Mouse (Mus musculus) hindbrain, embryonic 11.5 days (tissue): Measurements from ENCODE around the gene Trappc6b. TPM values are rescaled to one million over a fixed set of nuclear protein-coding genes. Genes with fewer than 3 reads are reported as not detected.

Experiments
- ATAC-seq: fragments of 200-750 bp; cut with Nextera tagmentation; 2 replicates; pipeline ENCODE4 v1.8.0; 2017; ENCODE audit warnings: mild to moderate bottlenecking, moderate TSS enrichment, moderate library complexity; ENCODE audit not compliant: low FRiP score
- DNase-seq: peaks from one replicate; pipeline ENCODE4 v3.0.0-alpha.2; 2015; ENCODE audit warnings: low spot score
- H3K27ac ChIP-seq: fragments of 300-500 bp; sonication (generic); 2 replicates; pipeline ENCODE4 v1.5.1; 2014; ENCODE audit warnings: mild to moderate bottlenecking, low read depth, low read length
- H3K27me3 ChIP-seq: fragments of 300-500 bp; sonication (generic); 2 replicates; pipeline ENCODE4 v1.6.1; 2014; ENCODE audit warnings: mild to moderate bottlenecking, low read length, moderate library complexity, mixed read lengths; ENCODE audit not compliant: control insufficient read depth, insufficient read depth
- H3K36me3 ChIP-seq: fragments of 300-500 bp; sonication (generic); 2 replicates; pipeline ENCODE4 v1.6.1; 2014; ENCODE audit warnings: mild to moderate bottlenecking, low read length, moderate library complexity, mixed read lengths; ENCODE audit not compliant: control insufficient read depth, insufficient read depth
- H3K4me1 ChIP-seq: fragments of 300-500 bp; sonication (generic); replicated peaks from 2 replicates; pipeline ENCODE4 v1.6.1; 2014; ENCODE audit warnings: low read length, mixed read lengths; ENCODE audit not compliant: control insufficient read depth, insufficient read depth
- H3K4me2 ChIP-seq: fragments of 300-500 bp; sonication (generic); replicated peaks from 2 replicates; pipeline ENCODE4 v1.6.1; 2014; ENCODE audit warnings: mild to moderate bottlenecking, low read depth, low read length
- H3K4me3 ChIP-seq: fragments of 300-500 bp; sonication (generic); 2 replicates; pipeline ENCODE4 v1.5.1; 2014; ENCODE audit warnings: low read depth, low read length
- H3K9ac ChIP-seq: fragments of 300-500 bp; sonication (generic); 2 replicates; pipeline ENCODE4 v1.6.1; 2014; ENCODE audit warnings: low read depth, low read length
- H3K9me3 ChIP-seq: fragments of 300-500 bp; sonication (generic); 2 replicates; pipeline ENCODE4 v1.6.1; 2016; ENCODE audit warnings: low read length; ENCODE audit not compliant: control insufficient read depth
- WGBS: fragments of 180-500 bp; shearing (Covaris S2); extraction: QIAGEN DNeasy Blood & Tissue Kit; methylation state at CpG from one replicate; pipeline ENCODE4 v1.1.7; 2014; 5-methylcytosine and 5-hydroxymethylcytosine counted together
- polyA plus RNA-seq: library from polyadenylated mRNA; unstranded; fragments of >200 nt; fragmentation: Nextera tagmentation; extraction: Ambion mirVana; gene quantifications from 2 replicates; pipeline ENCODE4 v1.2.1, GENCODE M21; 2014

Gene Trappc6b
- polyA plus RNA-seq, 1 experiment from 2014 or later: 83.6 TPM

- H3K27ac ChIP-seq: peak within 1 kb of the TSS; percentile 85
- H3K9ac ChIP-seq: peak within 1 kb of the TSS; percentile 80
- WGBS: 1% methylated on average over 46 of the region's 48 CpGs
- H3K4me2 ChIP-seq: peak within 1 kb of the TSS; percentile 58
- H3K27me3 ChIP-seq: no peaks in the 10 kb centered on the region
- H3K9me3 ChIP-seq: no peaks in the 10 kb centered on the region
- DNase-seq (peak; percentile 98), ATAC-seq (peak; percentile 98)
- H3K36me3 ChIP-seq: no peaks in the 10 kb centered on the region
- peak within 1 kb of the TSS; percentile 81 for H3K4me3 ChIP-seq
- no peaks in the 10 kb centered on the region for H3K4me1 ChIP-seq
Observed at GRCm38 (mm10) chr12:59011844-59012709, 49.2 kb downstream of the Trappc6b start, which contains the start of gene Sec23a. Gene Sec23a (minus strand): TSS chr12:59012017.

GRCm38 (mm10) chr12:59011275-59011843 lies 49.9 kb downstream of the Trappc6b start:
- H3K4me2 ChIP-seq: peak overlapping the region; percentile 58
- no peaks in the 10 kb centered on the region for H3K27me3 ChIP-seq
- no peaks in the 10 kb centered on the region for H3K36me3 ChIP-seq
- peak overlapping the region; percentile 80 for H3K9ac ChIP-seq
- no peaks in the 10 kb centered on the region for H3K4me1 ChIP-seq
- DNase-seq: no peak
- under 1% methylated on average over 25 of the region's 25 CpGs for WGBS
- ATAC-seq: no peak
- H3K4me3 ChIP-seq: peak overlapping the region; percentile 81
- H3K9me3 ChIP-seq: no peaks in the 10 kb centered on the region
- peak overlapping the region; percentile 85 for H3K27ac ChIP-seq

GRCm38 (mm10) chr12:59010482-59010881 lies 50.8 kb downstream of the Trappc6b start:
- H3K9me3 ChIP-seq: no peaks in the 10 kb centered on the region
- DNase-seq (peak; percentile 11), ATAC-seq (no peak)
- H3K27me3 ChIP-seq: no peaks in the 10 kb centered on the region
- 69% methylated on average over 2 of the region's 2 CpGs for WGBS
- H3K4me2 ChIP-seq: no peak overlapping the region
- no peaks in the 10 kb centered on the region for H3K36me3 ChIP-seq
- H3K4me3 ChIP-seq: no peak overlapping the region
- H3K27ac ChIP-seq: no peak overlapping the region
- H3K9ac ChIP-seq: no peak overlapping the region
- no peaks in the 10 kb centered on the region for H3K4me1 ChIP-seq

Other genes with a start within 250 kb of the Trappc6b start
- gene Sec23a, start 49.5 kb downstream of the Trappc6b start, polyA plus RNA-seq: 91.5 and 106 TPM in 2 replicates
- gene Gemin2, start 48.1 kb downstream of the Trappc6b start, polyA plus RNA-seq: 26.3 and 26.4 TPM in 2 replicates
- 106 and 107 TPM in 2 replicates for gene Pnn, start 5.4 kb upstream of the Trappc6b start, polyA plus RNA-seq
- 60.0 and 60.8 TPM in 2 replicates for gene Mia2, start 34.3 kb upstream of the Trappc6b start, polyA plus RNA-seq
- 8.1 and 10.3 TPM in 2 replicates for gene Fbxo33, start 158.3 kb upstream of the Trappc6b start, polyA plus RNA-seq